Mouse (Mus musculus): ENCODE data around the gene Dgkg. TPM values are rescaled to one million over a fixed set of nuclear protein-coding genes. Genes with fewer than 3 reads are reported as not detected.
A peak's percentile ranks its signal among the peaks of the same experiment; 100 is the strongest.

The Dgkg gene
- polyA plus RNA-seq, 1 experiment from 2014 or later = 2.1 TPM

- Histone ChIP-seq H3K4me2 (ENCODE audit: low read length) (no peak overlapping the region), H3K4me3 (ENCODE audit: low read depth, low read length) (no peak overlapping the region), H3K36me3 (ENCODE audit: control insufficient read depth, insufficient read depth, low read length) (no peaks in the 10 kb centered on the region), H3K4me1 (ENCODE audit: control insufficient read depth, insufficient read depth, low read length) (peaks cover 5% of the 10 kb centered on the region), H3K27ac (ENCODE audit: low read depth, low read length) (no peak overlapping the region), H3K27me3 (replicated peaks; ENCODE audit: control insufficient read depth, insufficient read depth, low read length) (no peaks in the 10 kb centered on the region), H3K9ac (ENCODE audit: low read length) (no peak overlapping the region), H3K9me3 (replicated peaks; ENCODE audit: control insufficient read depth, low read length) (no peaks in the 10 kb centered on the region)
- 61% methylated on average over 8 of the region's 8 CpGs for WGBS
- peak; percentile 25 for DNase-seq (ENCODE audit: low spot score)
- ATAC-seq = no peak
Observed at GRCm38 (mm10) chr16:22577656-22578055, 79.4 kb downstream of the Dgkg start.

GRCm38 (mm10) chr16:22574164-22574563, 82.9 kb downstream of the Dgkg start:
- Histone ChIP-seq H3K4me3 (ENCODE audit: low read depth, low read length) (no peak overlapping the region), H3K27me3 (replicated peaks; ENCODE audit: control insufficient read depth, insufficient read depth, low read length) (no peaks in the 10 kb centered on the region), H3K27ac (ENCODE audit: low read depth, low read length) (no peak overlapping the region), H3K36me3 (ENCODE audit: control insufficient read depth, insufficient read depth, low read length) (no peaks in the 10 kb centered on the region), H3K9me3 (replicated peaks; ENCODE audit: control insufficient read depth, low read length) (no peaks in the 10 kb centered on the region), H3K4me1 (ENCODE audit: control insufficient read depth, insufficient read depth, low read length) (no peaks in the 10 kb centered on the region), H3K4me2 (ENCODE audit: low read length) (no peak overlapping the region), H3K9ac (ENCODE audit: low read length) (no peak overlapping the region)
- 78% methylated on average over 7 of the region's 7 CpGs for WGBS
- DNase-seq (ENCODE audit: low spot score) = no peak
- no peak for ATAC-seq

GRCm38 (mm10) chr16:22572641-22573341, 84.2 kb downstream of the Dgkg start:
- ATAC-seq = no peak
- 40% methylated on average over 21 of the region's 21 CpGs for WGBS

GRCm38 (mm10) chr16:22564907-22565272, 92.1 kb downstream of the Dgkg start:
- Histone ChIP-seq H3K4me3 (ENCODE audit: low read depth, low read length) (no peak overlapping the region), H3K27ac (ENCODE audit: low read depth, low read length) (no peak overlapping the region), H3K4me2 (ENCODE audit: low read length) (no peak overlapping the region), H3K27me3 (replicated peaks; ENCODE audit: control insufficient read depth, insufficient read depth, low read length) (no peaks in the 10 kb centered on the region), H3K9ac (ENCODE audit: low read length) (no peak overlapping the region), H3K4me1 (ENCODE audit: control insufficient read depth, insufficient read depth, low read length) (no peaks in the 10 kb centered on the region), H3K9me3 (replicated peaks; ENCODE audit: control insufficient read depth, low read length) (no peaks in the 10 kb centered on the region), H3K36me3 (ENCODE audit: control insufficient read depth, insufficient read depth, low read length) (no peaks in the 10 kb centered on the region)
- no peak for DNase-seq (ENCODE audit: low spot score)
- 82% methylated on average over 3 of the region's 3 CpGs for WGBS
- no peak for ATAC-seq

More at GRCm38 (mm10) chr16:22572641-22573341, 84.2 kb downstream of the Dgkg start:
- Histone ChIP-seq H3K4me1 (ENCODE audit: control insufficient read depth, insufficient read depth, low read length) (no peaks in the 10 kb centered on the region), H3K4me3 (ENCODE audit: low read depth, low read length) (no peak overlapping the region), H3K9ac (ENCODE audit: low read length) (no peak overlapping the region), H3K36me3 (ENCODE audit: control insufficient read depth, insufficient read depth, low read length) (no peaks in the 10 kb centered on the region), H3K27ac (ENCODE audit: low read depth, low read length) (no peak overlapping the region), H3K9me3 (replicated peaks; ENCODE audit: control insufficient read depth, low read length) (no peaks in the 10 kb centered on the region), H3K4me2 (ENCODE audit: low read length) (no peak overlapping the region), H3K27me3 (replicated peaks; ENCODE audit: control insufficient read depth, insufficient read depth, low read length) (no peaks in the 10 kb centered on the region)
- DNase-seq (ENCODE audit: low spot score) = no peak

GRCm38 (mm10) chr16:22564259-22564906, 92.6 kb downstream of the Dgkg start:
- WGBS = 64% methylated on average over 14 of the region's 14 CpGs
- Histone ChIP-seq H3K27ac (ENCODE audit: low read depth, low read length) (no peak overlapping the region), H3K4me1 (ENCODE audit: control insufficient read depth, insufficient read depth, low read length) (no peaks in the 10 kb centered on the region), H3K27me3 (replicated peaks; ENCODE audit: control insufficient read depth, insufficient read depth, low read length) (no peaks in the 10 kb centered on the region), H3K36me3 (ENCODE audit: control insufficient read depth, insufficient read depth, low read length) (no peaks in the 10 kb centered on the region), H3K4me2 (ENCODE audit: low read length) (no peak overlapping the region), H3K4me3 (ENCODE audit: low read depth, low read length) (no peak overlapping the region), H3K9ac (ENCODE audit: low read length) (no peak overlapping the region), H3K9me3 (replicated peaks; ENCODE audit: control insufficient read depth, low read length) (no peaks in the 10 kb centered on the region)
- peak; percentile 74 for DNase-seq (ENCODE audit: low spot score)
- ATAC-seq = peak; percentile 66

- no peak overlapping the region for H3K4me3 ChIP-seq (ENCODE audit: low read depth, low read length)
- DNase-seq (ENCODE audit: low spot score) = no peak
- no peaks in the 10 kb centered on the region for H3K9me3 ChIP-seq (replicated peaks; ENCODE audit: control insufficient read depth, low read length)
- H3K36me3 ChIP-seq (ENCODE audit: control insufficient read depth, insufficient read depth, low read length) = no peaks in the 10 kb centered on the region
- no peak overlapping the region for H3K4me2 ChIP-seq (ENCODE audit: low read length)
- H3K4me1 ChIP-seq (ENCODE audit: control insufficient read depth, insufficient read depth, low read length) = no peaks in the 10 kb centered on the region
- no peak overlapping the region for H3K27ac ChIP-seq (ENCODE audit: low read depth, low read length)
- no peaks in the 10 kb centered on the region for H3K27me3 ChIP-seq (replicated peaks; ENCODE audit: control insufficient read depth, insufficient read depth, low read length)
- ATAC-seq = no peak
- H3K9ac ChIP-seq (ENCODE audit: low read length) = no peak overlapping the region
Observed at GRCm38 (mm10) chr16:22563594-22563993, 93.4 kb downstream of the Dgkg start.

- 39% methylated on average over 2 of the region's 2 CpGs for WGBS
- H3K27me3 ChIP-seq (replicated peaks; ENCODE audit: control insufficient read depth, insufficient read depth, low read length) = no peaks in the 10 kb centered on the region
- no peaks in the 10 kb centered on the region for H3K9me3 ChIP-seq (replicated peaks; ENCODE audit: control insufficient read depth, low read length)
- no peaks in the 10 kb centered on the region for H3K36me3 ChIP-seq (ENCODE audit: control insufficient read depth, insufficient read depth, low read length)
- no peak overlapping the region for H3K4me3 ChIP-seq (ENCODE audit: low read depth, low read length)
- DNase-seq (ENCODE audit: low spot score) (peak; percentile 34), ATAC-seq (no peak)
- H3K4me2 ChIP-seq (ENCODE audit: low read length) = no peak overlapping the region
- H3K4me1 ChIP-seq (ENCODE audit: control insufficient read depth, insufficient read depth, low read length) = no peaks in the 10 kb centered on the region
- no peak overlapping the region for H3K9ac ChIP-seq (ENCODE audit: low read length)
- no peak overlapping the region for H3K27ac ChIP-seq (ENCODE audit: low read depth, low read length)
Observed at GRCm38 (mm10) chr16:22554996-22555395, 102.0 kb downstream of the Dgkg start.

GRCm38 (mm10) chr16:22552351-22552750, 104.7 kb downstream of the Dgkg start:
- WGBS = 69% methylated on average over 9 of the region's 9 CpGs

More at GRCm38 (mm10) chr16:22552351-22552750, 104.7 kb downstream of the Dgkg start:
- peaks cover 7% of the 10 kb centered on the region; the same call in 1 of the 2 replicates for H3K4me1 ChIP-seq (ENCODE audit: control insufficient read depth, insufficient read depth, low read length)
- ATAC-seq (no peak), DNase-seq (ENCODE audit: low spot score) (no peak)
- no peaks in the 10 kb centered on the region for H3K36me3 ChIP-seq (ENCODE audit: control insufficient read depth, insufficient read depth, low read length)
- H3K4me3 ChIP-seq (ENCODE audit: low read depth, low read length) = no peak overlapping the region
- no peak overlapping the region for H3K9ac ChIP-seq (ENCODE audit: low read length)
- H3K9me3 ChIP-seq (replicated peaks; ENCODE audit: control insufficient read depth, low read length) = no peaks in the 10 kb centered on the region
- H3K27me3 ChIP-seq (replicated peaks; ENCODE audit: control insufficient read depth, insufficient read depth, low read length) = no peaks in the 10 kb centered on the region
- no peak overlapping the region for H3K4me2 ChIP-seq (ENCODE audit: low read length)
- H3K27ac ChIP-seq (ENCODE audit: low read depth, low read length) = no peak overlapping the region

Measured in forebrain, embryonic 14.5 days (tissue).